Mouse (Mus musculus): Measurements from ENCODE around the gene Runx2. TPM values are rescaled to one million over a fixed set of nuclear protein-coding genes. Genes with fewer than 3 reads are reported as not detected.

Runx2 gene
- polyA plus RNA-seq, 1 experiment from 2014 or later: 0.52 TPM

DNA sequence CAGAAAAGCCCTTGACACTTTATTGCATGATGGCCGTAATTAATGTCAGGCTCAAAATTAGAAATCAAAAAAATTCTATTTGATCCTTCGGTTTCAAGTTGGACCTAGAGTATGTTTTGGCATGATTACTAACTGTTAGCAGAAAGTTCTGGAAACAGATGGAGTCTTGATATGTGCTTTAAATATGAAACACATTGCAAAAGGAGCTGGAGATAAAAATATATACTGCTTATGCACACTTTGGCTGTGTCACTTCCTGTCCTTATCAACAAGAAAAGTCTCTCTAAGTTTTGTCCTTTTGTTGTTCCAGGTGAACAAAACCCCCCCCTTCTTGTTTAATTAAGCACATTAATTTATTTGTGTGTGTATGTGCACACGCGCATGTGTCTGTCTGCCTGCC is 183.0 kb downstream of the Runx2 start:
- WGBS: 93% methylated on average over 4 of the region's 4 CpGs
- Histone ChIP-seq H3K36me3 (no peaks in the 10 kb centered on the region), H3K27ac (no peak overlapping the region), H3K4me3 (no peak overlapping the region), H3K4me2 (replicated peaks) (no peak overlapping the region), H3K9me3 (no peaks in the 10 kb centered on the region), H3K27me3 (replicated peaks) (no peaks in the 10 kb centered on the region), H3K4me1 (no peaks in the 10 kb centered on the region), H3K9ac (no peak overlapping the region)
- no peak for ATAC-seq (ENCODE audit: low FRiP score, low read depth)

DNA sequence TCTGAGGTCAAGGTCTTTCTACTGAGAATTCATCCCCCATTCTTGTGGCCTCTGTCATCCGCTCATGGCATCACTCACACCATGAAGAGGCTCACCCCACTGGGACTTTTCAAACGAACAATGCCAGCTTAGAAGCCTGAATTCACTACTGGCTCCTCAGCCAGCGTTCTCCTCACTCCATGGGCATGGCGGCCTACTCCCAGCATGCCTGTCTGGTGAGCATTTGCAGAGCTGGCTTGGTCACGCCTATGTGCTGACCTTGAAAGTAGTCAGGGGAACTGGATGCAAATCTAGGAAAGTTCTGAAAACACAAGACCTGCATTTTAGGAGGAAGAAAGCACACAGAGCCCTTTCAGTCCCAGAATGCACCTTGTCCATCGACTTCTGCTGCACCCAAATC is 187.3 kb downstream of the Runx2 start:
- Histone ChIP-seq H3K4me1 (no peaks in the 10 kb centered on the region), H3K36me3 (no peaks in the 10 kb centered on the region), H3K9ac (no peak overlapping the region), H3K27ac (no peak overlapping the region), H3K4me2 (replicated peaks) (no peak overlapping the region), H3K27me3 (replicated peaks) (no peaks in the 10 kb centered on the region), H3K4me3 (no peak overlapping the region), H3K9me3 (no peaks in the 10 kb centered on the region)
- no peak for ATAC-seq (ENCODE audit: low FRiP score, low read depth)
- WGBS: 83% methylated on average over 6 of the region's 6 CpGs

DNA sequence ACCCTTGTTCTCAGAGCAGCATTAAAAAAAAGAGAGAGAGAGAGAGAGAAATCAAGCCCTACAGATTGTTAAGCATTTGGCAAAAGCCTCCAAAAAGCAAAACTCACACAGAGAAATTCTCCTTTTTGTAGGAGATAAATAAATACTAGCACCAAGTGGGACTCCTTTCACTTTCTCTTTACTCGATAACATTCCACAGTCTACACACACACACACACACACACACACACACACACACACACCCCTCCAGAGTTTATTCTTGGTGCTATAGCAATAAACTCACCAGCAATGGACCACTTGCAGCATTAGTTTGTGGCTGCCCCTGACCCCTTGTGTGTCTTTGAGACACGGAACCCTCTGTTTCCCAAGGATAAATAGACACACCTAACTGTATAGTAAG is 190.9 kb downstream of the Runx2 start:
- Histone ChIP-seq H3K36me3 (no peaks in the 10 kb centered on the region), H3K9ac (no peak overlapping the region), H3K27me3 (replicated peaks) (no peaks in the 10 kb centered on the region), H3K4me1 (no peaks in the 10 kb centered on the region), H3K27ac (no peak overlapping the region), H3K4me2 (replicated peaks) (no peak overlapping the region), H3K9me3 (no peaks in the 10 kb centered on the region), H3K4me3 (no peak overlapping the region)
- WGBS: 83% methylated on average over 2 of the region's 2 CpGs
- no peak for ATAC-seq (ENCODE audit: low FRiP score, low read depth)

DNA sequence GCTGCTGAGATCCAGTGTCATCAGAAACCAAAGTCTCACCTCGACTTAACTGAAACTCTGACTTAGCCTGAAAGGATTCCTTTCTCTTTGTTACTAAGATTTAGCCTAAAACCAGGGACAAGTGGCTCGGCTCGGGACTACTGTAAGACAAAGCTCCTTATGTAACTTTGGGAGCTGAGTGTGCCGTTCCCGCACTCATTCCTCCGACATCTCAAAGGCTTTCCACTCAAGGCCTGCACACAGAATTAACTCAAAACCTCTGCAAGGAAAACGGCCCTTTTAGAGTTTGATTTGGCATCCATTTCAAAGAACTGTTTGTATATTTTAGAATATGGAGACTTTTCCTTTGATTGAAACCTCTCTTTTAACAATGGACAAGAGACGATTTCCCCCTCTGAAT is 191.3 kb downstream of the Runx2 start:
- H3K4me3 ChIP-seq: no peak overlapping the region
- H3K4me1 ChIP-seq: no peaks in the 10 kb centered on the region
- no peak for ATAC-seq (ENCODE audit: low FRiP score, low read depth)
- 73% methylated on average over 8 of the region's 8 CpGs for WGBS
- no peak overlapping the region for H3K4me2 ChIP-seq (replicated peaks)
- H3K9ac ChIP-seq: no peak overlapping the region
- no peaks in the 10 kb centered on the region for H3K9me3 ChIP-seq
- no peaks in the 10 kb centered on the region for H3K36me3 ChIP-seq
- H3K27me3 ChIP-seq (replicated peaks): no peaks in the 10 kb centered on the region
- H3K27ac ChIP-seq: no peak overlapping the region

DNA sequence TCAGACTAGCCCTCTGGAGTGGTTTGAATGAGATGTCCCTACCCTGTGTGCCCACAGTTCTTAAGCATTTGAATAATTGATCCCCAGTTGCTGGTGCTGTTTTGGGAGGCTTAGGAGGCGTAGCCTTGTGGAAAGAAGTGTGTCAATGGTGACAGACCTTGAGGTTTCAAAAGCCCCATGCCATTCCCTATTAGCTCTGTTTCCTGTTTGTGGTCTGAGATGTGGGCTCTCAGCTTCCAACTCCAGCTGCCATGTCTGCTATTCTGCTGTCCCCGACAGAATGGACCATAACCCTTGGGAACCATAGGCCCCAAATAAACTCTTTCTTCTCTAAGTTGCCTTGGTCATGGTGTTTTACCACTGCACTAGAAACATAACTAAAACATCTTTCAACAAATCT is 194.1 kb downstream of the Runx2 start:
- Histone ChIP-seq H3K9ac (no peak overlapping the region), H3K4me1 (no peaks in the 10 kb centered on the region), H3K27me3 (replicated peaks) (no peaks in the 10 kb centered on the region), H3K27ac (no peak overlapping the region), H3K4me3 (no peak overlapping the region), H3K36me3 (no peaks in the 10 kb centered on the region), H3K4me2 (replicated peaks) (no peak overlapping the region), H3K9me3 (no peaks in the 10 kb centered on the region)
- ATAC-seq (ENCODE audit: low FRiP score, low read depth): no peak
- WGBS: 88% methylated on average over 2 of the region's 2 CpGs

DNA sequence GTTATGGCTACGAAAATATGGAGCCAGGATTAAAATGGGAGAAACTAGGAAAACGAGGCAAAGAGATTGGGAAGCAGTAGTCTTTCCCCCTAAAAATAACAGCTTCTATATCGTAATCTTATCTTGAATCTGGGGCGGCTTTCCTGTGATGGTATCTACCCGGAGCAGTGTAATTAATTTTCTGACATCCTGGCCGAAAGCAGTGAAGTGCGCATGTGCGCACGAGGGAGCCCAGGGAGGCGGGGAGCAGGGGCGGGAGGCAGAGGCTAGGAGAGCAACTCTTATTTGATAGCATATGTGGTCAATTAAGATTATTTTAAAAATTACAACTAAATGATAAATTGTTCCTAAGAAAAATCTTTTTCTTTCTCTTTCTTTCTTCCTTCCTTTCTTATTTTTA is 195.9 kb downstream of the Runx2 start:
- ATAC-seq (ENCODE audit: low FRiP score, low read depth): no peak
- Histone ChIP-seq H3K36me3 (no peaks in the 10 kb centered on the region), H3K9ac (no peak overlapping the region), H3K4me3 (no peak overlapping the region), H3K4me2 (replicated peaks) (no peak overlapping the region), H3K4me1 (no peaks in the 10 kb centered on the region), H3K9me3 (no peaks in the 10 kb centered on the region), H3K27ac (no peak overlapping the region), H3K27me3 (replicated peaks) (no peaks in the 10 kb centered on the region)
- WGBS: 72% methylated on average over 11 of the region's 11 CpGs

DNA sequence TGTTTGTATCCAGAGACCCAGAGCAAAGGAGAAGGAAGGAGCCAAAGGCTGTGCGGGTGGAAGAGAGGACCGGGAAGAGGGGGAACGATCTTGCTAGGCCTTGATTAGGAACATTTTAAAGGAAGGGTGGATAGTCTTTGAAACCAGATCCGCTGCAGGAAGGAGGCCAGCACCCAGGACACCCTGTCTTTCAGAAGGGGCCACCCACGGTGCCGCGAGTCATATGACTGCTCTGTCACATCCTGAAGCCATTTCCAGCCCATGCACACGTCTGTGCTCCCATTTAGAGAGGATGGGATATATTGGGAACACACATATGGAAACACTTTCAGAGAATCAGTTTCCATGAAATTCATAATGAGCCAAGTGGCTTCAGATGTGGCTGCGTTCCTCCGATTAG is 196.4 kb downstream of the Runx2 start:
- no peak for ATAC-seq (ENCODE audit: low FRiP score, low read depth)
- H3K27ac ChIP-seq: no peak overlapping the region

DNA sequence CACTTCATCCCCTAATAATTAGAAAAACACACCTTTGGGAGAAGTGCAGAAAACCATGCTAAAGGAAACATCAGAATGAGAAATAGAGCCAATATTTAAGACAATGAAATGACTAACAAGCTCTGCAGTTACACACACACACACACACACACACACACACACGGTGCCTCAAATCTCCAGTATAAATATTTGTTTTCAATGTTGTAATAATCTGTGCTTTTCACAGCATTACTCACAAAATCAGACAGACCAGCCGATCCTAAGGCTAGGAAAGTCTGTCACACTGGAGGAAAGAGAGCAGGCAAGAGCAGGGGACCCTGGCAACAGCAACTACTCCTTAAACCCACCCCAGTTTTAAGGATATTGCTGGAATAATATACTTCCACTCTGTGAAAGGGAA is 196.9 kb downstream of the Runx2 start:
- no peaks in the 10 kb centered on the region for H3K27me3 ChIP-seq (replicated peaks)
- H3K9ac ChIP-seq: no peak overlapping the region
- H3K4me2 ChIP-seq (replicated peaks): no peak overlapping the region
- ATAC-seq (ENCODE audit: low FRiP score, low read depth): no peak
- H3K36me3 ChIP-seq: no peaks in the 10 kb centered on the region
- no peaks in the 10 kb centered on the region for H3K9me3 ChIP-seq
- no peaks in the 10 kb centered on the region for H3K4me1 ChIP-seq
- WGBS: 72% methylated on average over 2 of the region's 2 CpGs
- no peak overlapping the region for H3K27ac ChIP-seq
- no peak overlapping the region for H3K4me3 ChIP-seq

More for the DNA sequence above, 196.4 kb downstream of the Runx2 start:
- 57% methylated on average over 10 of the region's 10 CpGs for WGBS
- Histone ChIP-seq H3K36me3 (no peaks in the 10 kb centered on the region), H3K4me1 (no peaks in the 10 kb centered on the region), H3K4me3 (no peak overlapping the region), H3K4me2 (replicated peaks) (no peak overlapping the region), H3K9ac (no peak overlapping the region), H3K9me3 (no peaks in the 10 kb centered on the region), H3K27me3 (replicated peaks) (no peaks in the 10 kb centered on the region)

DNA sequence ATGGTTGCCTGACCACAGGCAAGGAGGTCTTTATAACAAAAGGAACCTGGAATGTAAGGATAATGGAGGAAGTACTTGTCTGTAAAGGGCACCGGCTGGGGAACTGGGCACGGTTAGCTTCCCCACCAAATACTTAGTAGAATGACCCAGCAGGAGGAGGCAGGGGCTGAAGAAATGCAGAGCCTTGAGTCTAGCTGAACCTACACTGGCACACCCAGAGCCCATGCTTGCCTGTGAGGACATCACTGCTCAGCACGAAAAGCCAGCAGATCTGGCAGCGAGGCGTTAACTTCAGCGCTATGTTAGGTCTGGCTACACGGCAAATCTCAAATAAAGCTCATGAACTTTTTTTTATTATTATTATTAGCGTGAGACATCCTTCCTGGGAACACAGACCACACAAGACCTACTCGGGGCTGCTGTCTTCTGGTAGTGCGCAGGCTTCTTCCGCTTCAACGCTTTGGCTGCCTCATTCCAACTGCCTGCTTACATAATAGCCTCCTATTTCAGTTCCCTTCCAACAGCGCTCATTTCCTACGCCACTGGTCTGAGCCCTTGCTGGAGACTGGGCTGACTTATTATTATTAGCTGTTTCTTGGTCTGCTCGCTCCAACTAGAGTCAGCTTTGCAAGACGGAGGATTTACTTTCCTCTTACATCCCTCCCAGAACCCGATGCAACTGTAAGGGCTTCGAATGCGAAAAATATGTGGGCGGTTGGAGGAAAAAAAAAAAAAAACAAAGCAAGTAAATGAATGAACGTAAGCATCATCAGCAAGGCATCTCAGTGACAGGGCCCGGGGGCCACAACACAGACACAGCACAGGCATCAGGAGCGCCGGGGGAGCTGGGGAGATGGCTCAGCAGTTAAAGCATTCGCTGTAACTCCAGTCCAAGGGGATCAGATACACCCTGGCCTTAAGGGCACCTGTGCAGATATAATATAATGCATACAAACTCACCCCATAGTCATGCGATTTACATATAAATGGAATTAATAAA is 200.6 kb downstream of the Runx2 start:
- H3K9ac ChIP-seq: no peak overlapping the region
- H3K36me3 ChIP-seq: no peaks in the 10 kb centered on the region
- no peak overlapping the region for H3K4me2 ChIP-seq (replicated peaks)
- no peaks in the 10 kb centered on the region for H3K4me1 ChIP-seq
- ATAC-seq (ENCODE audit: low FRiP score, low read depth): no peak
- H3K4me3 ChIP-seq: no peak overlapping the region
- no peaks in the 10 kb centered on the region for H3K9me3 ChIP-seq
- no peaks in the 10 kb centered on the region for H3K27me3 ChIP-seq (replicated peaks)
- 70% methylated on average over 26 of the region's 26 CpGs for WGBS
- no peak overlapping the region for H3K27ac ChIP-seq

DNA sequence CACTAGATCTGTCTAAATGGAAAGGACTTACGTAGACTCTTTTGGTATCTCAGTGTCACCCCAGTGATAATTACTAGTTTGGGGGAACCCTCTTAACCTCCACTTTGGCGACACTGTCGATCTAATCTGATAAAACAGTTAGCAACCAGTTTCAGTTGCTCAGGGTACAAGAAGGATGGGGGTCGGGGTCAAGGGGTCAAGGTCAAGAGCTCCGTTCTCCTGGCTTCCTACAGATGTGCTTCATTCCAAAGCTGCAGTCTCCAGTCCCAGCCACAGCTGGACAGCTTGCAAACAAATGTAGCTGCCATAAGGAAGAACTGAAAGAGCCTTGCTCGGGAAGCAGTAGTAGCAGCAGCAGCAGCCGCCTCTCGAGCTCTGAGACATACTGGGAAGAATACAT is 202.0 kb downstream of the Runx2 start:
- no peaks in the 10 kb centered on the region for H3K9me3 ChIP-seq
- H3K27ac ChIP-seq: no peak overlapping the region
- no peaks in the 10 kb centered on the region for H3K36me3 ChIP-seq
- H3K4me2 ChIP-seq (replicated peaks): no peak overlapping the region
- no peaks in the 10 kb centered on the region for H3K4me1 ChIP-seq
- no peak overlapping the region for H3K9ac ChIP-seq
- H3K27me3 ChIP-seq (replicated peaks): no peaks in the 10 kb centered on the region
- WGBS: 68% methylated on average over 8 of the region's 8 CpGs
- ATAC-seq (ENCODE audit: low FRiP score, low read depth): no peak
- no peak overlapping the region for H3K4me3 ChIP-seq

DNA sequence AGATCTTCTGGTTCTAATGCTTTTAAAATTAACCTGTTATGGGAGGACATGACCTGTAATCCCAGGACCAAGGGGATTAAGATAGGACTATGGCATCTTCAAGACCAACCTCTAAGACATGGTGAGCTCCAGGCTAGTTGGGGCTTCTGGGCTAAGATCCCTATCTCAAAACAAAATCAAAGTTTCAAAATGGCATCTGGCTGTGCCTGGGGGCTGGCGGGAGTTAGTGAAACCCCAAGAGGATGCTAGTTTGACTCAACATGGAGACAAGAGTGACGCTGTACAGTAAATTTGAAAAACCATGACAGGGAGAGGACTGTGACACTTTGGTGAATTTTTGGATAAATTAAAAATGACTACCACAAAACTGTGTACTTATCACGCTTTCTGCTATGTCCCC is 202.6 kb downstream of the Runx2 start:
- Histone ChIP-seq H3K36me3 (no peaks in the 10 kb centered on the region), H3K4me2 (replicated peaks) (no peak overlapping the region), H3K4me3 (no peak overlapping the region), H3K9me3 (no peaks in the 10 kb centered on the region), H3K9ac (no peak overlapping the region), H3K27ac (no peak overlapping the region), H3K27me3 (replicated peaks) (no peaks in the 10 kb centered on the region), H3K4me1 (no peaks in the 10 kb centered on the region)
- 90% methylated on average over 3 of the region's 3 CpGs for WGBS
- ATAC-seq (ENCODE audit: low FRiP score, low read depth): no peak

DNA sequence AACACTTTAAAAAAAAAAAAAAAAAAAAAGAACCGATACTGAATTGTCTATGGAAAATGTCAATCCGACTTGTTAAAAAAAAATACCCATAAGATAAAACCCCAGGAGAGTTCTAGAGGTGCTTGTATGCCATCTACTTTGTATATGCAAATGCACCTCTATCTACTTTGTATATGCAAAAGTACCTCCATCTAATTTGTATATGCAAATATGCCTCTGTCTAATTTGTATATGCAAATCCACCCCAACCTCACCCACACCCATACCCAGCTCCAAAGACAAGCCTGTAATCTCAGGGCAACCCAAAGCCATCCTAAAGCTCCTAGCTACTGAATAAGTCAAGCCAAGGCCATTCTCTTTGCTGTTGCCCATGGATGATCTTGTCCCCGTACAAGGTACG is 203.1 kb downstream of the Runx2 start:
- Histone ChIP-seq H3K4me2 (replicated peaks) (no peak overlapping the region), H3K9ac (no peak overlapping the region), H3K36me3 (no peaks in the 10 kb centered on the region), H3K4me1 (no peaks in the 10 kb centered on the region), H3K27ac (no peak overlapping the region), H3K4me3 (no peak overlapping the region), H3K27me3 (replicated peaks) (no peaks in the 10 kb centered on the region), H3K9me3 (no peaks in the 10 kb centered on the region)
- no peak for ATAC-seq (ENCODE audit: low FRiP score, low read depth)
- 87% methylated on average over 4 of the region's 4 CpGs for WGBS

DNA sequence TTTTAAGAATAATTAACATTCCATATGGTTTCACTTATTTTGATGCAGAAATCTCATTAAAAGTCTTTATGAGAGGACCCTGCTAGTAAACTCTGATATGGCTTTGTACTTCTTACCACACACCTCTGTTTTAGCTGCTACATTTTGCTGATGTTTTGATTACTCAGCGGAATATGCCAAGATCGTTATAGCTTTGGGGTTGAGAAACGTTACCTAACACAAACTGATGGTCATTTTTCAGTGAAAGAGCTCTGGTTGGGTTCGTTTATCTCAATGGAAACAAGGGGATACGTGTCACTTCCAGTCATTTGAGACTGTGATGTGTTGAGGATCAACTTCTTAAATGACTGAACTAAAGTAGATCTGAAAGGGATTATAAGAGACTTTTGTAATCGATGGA is 203.8 kb downstream of the Runx2 start:
- Histone ChIP-seq H3K4me2 (replicated peaks) (no peak overlapping the region), H3K9me3 (no peaks in the 10 kb centered on the region), H3K4me1 (no peaks in the 10 kb centered on the region), H3K27ac (no peak overlapping the region), H3K4me3 (no peak overlapping the region), H3K36me3 (no peaks in the 10 kb centered on the region), H3K9ac (no peak overlapping the region), H3K27me3 (replicated peaks) (no peaks in the 10 kb centered on the region)
- WGBS: 86% methylated on average over 6 of the region's 6 CpGs
- no peak for ATAC-seq (ENCODE audit: low FRiP score, low read depth)
